In the genomic region with DNA sequence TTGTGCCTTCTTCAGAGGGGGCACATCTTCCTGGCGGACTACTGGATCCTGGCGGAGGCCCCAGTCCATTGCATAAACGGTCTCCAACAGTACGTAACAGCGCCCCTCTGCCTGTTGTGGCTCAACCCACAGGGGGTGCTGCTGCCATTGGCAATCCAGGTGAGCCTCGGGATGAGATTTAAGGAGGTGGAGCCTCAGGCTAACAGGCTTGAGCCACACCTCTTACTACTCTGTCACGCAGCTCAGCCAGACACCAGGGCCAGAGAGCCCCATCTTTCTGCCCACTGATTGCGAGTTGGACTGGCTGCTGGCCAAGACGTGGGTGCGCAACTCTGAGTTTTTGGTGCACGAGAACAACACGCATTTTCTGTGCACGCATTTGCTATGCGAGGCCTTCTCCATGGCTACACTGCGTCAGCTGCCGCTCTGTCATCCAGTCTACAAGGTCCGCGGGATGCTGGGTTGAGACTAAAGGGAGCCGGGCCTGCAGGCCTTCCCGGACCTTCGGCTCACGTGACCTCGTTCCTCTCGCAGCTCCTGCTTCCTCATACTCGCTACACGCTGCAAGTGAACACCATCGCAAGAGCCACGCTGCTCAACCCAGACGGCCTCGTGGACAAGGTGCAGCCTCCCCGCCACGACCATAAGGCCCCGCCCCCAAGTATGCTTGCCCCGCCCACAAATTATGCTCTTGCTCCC, we compare ENCODE assay signal across 9 mouse cellular contexts. TPM values are rescaled to one million over a fixed set of nuclear protein-coding genes. Genes with fewer than 3 reads are reported as not detected.
DNase-seq lines count a peak whose midpoint lies in the region; ATAC-seq and TF ChIP-seq lines count a peak whose summit lies in the region.
"Had no signal": no experiment of that assay in that cellular context is flagged by ENCODE, and none has a peak within 500 bp of the region (broad histone marks: within the 10 kb centered on the region; RNA-seq: fewer than 3 reads in every experiment).

No protein-coding gene starts in this region.

- peaks cover 32% of the 10 kb centered on the region for H3K27me3 ChIP-seq in heart, embryonic 10.5 days (ENCODE audit: insufficient read depth, poor library complexity, severe bottlenecking)
- H3K27me3 ChIP-seq in kidney, embryonic 14.5 days (ENCODE audit: control insufficient read depth, insufficient read depth, low read length), result peaks cover 3% of the 10 kb centered on the region; the same call in 1 of the 2 replicates
- H3K27me3 ChIP-seq in limb, embryonic 14.5 days (ENCODE audit: control insufficient read depth, insufficient read depth, low read length), result no peaks in the 10 kb centered on the region
- H3K27me3 ChIP-seq in midbrain, embryonic 14.5 days (ENCODE audit: control insufficient read depth, insufficient read depth, low read length), result no peaks in the 10 kb centered on the region
- H3K27me3 ChIP-seq: Patski had no signal

- H3K4me3 ChIP-seq in heart, embryonic 10.5 days, result peak overlapping the region; percentile 64
- peak overlapping the region; percentile 49 for H3K4me3 ChIP-seq in kidney, embryonic 14.5 days (ENCODE audit: low read length)
- H3K4me3 ChIP-seq in limb, embryonic 14.5 days (replicated peaks; ENCODE audit: low read length), result peak overlapping the region; percentile 49
- H3K4me3 ChIP-seq in midbrain, embryonic 14.5 days (replicated peaks; ENCODE audit: low read depth, low read length), result peak overlapping the region; percentile 39

- H3K36me3 ChIP-seq in heart, embryonic 10.5 days, result no peaks in the 10 kb centered on the region
- no peaks in the 10 kb centered on the region for H3K36me3 ChIP-seq in kidney, embryonic 14.5 days (ENCODE audit: control insufficient read depth, insufficient read depth, low read length)
- H3K36me3 ChIP-seq in limb, embryonic 14.5 days (ENCODE audit: control insufficient read depth, insufficient read depth, low read length), result no peaks in the 10 kb centered on the region
- no peaks in the 10 kb centered on the region for H3K36me3 ChIP-seq in midbrain, embryonic 14.5 days (ENCODE audit: control insufficient read depth, insufficient read depth, low read length)

- no peak for TF ChIP-seq POLR2A in limb, embryonic 14.5 days (IDR thresholded peaks at IDR 0.05; ENCODE audit: borderline replicate concordance, extremely low read depth, insufficient read depth, insufficient read length)

- peak; percentile 59 for DNase-seq in ovary, postnatal 36 days (ENCODE audit: low spot score)
- DNase-seq in ovary, postnatal 10 days (ENCODE audit: low spot score), result no peak
- DNase-seq in embryo, embryonic 10 days (ENCODE audit: low spot score), result peak; percentile 65
- DNase-seq in heart, embryonic 10.5 days (ENCODE audit: low spot score), result no peak
- DNase-seq in limb, embryonic 14.5 days (ENCODE audit: low spot score), result peak; percentile 52
- DNase-seq in midbrain, embryonic 14.5 days, result peak; percentile 71
- DNase-seq in telencephalon, adult 2 months (ENCODE audit: low read depth, low spot score), result peak; percentile 77

- no peaks in the 10 kb centered on the region for H3K9me3 ChIP-seq in heart, embryonic 10.5 days
- H3K9me3 ChIP-seq in kidney, embryonic 14.5 days (ENCODE audit: control insufficient read depth, low read length), result no peaks in the 10 kb centered on the region
- no peaks in the 10 kb centered on the region for H3K9me3 ChIP-seq in limb, embryonic 14.5 days (ENCODE audit: control insufficient read depth, low read length)
- no peaks in the 10 kb centered on the region for H3K9me3 ChIP-seq in midbrain, embryonic 14.5 days (ENCODE audit: control insufficient read depth, low read length)

- peak; percentile 76 for ATAC-seq in kidney, embryonic 14.5 days (ENCODE audit: low FRiP score, low TSS enrichment)
- peak; percentile 82 for ATAC-seq in limb, embryonic 14.5 days (ENCODE audit: low FRiP score, low read depth)
- ATAC-seq in midbrain, embryonic 14.5 days (ENCODE audit: low FRiP score, low TSS enrichment), result peak; percentile 34; the same call in 1 of the 2 replicates
- ATAC-seq: Patski had no signal

- H3K27ac ChIP-seq in heart, embryonic 10.5 days, result peak overlapping the region; percentile 57; the same call in 1 of the 2 replicates
- no peak overlapping the region for H3K27ac ChIP-seq in kidney, embryonic 14.5 days (ENCODE audit: low read depth, low read length)
- H3K27ac ChIP-seq in limb, embryonic 14.5 days (replicated peaks; ENCODE audit: low read depth, low read length), result 0 out of 2 replicates have a peak overlapping the region, but pooled peaks have one; percentile 38
- no peak overlapping the region; the same call in 1 of the 2 replicates for H3K27ac ChIP-seq in midbrain, embryonic 14.5 days (replicated peaks; ENCODE audit: low read depth, low read length)

- WGBS in heart, embryonic 10.5 days, result 2% methylated on average over 34 of the region's 34 CpGs
- 2% methylated on average over 34 of the region's 34 CpGs for WGBS in kidney, embryonic 14.5 days
- WGBS in limb, embryonic 14.5 days, result under 1% methylated on average over 34 of the region's 34 CpGs
- WGBS in midbrain, embryonic 14.5 days, result 1% methylated on average over 34 of the region's 34 CpGs

- peak overlapping the region; percentile 38; the same call in 1 of the 2 replicates for H3K9ac ChIP-seq in kidney, embryonic 14.5 days (ENCODE audit: low read depth, low read length)
- H3K9ac ChIP-seq in limb, embryonic 14.5 days (ENCODE audit: low read depth, low read length, severe bottlenecking), result peak overlapping the region; percentile 55
- peak overlapping the region; percentile 36 for H3K9ac ChIP-seq in midbrain, embryonic 14.5 days (replicated peaks; ENCODE audit: low read length)

- H3K4me1 ChIP-seq in heart, embryonic 10.5 days, result peaks cover 13% of the 10 kb centered on the region
- 0 out of 2 replicates have a peak, but pooled peaks cover 5% of the 10 kb centered on the region for H3K4me1 ChIP-seq in kidney, embryonic 14.5 days (ENCODE audit: control insufficient read depth, insufficient read depth, low read length)
- peaks cover 13% of the 10 kb centered on the region for H3K4me1 ChIP-seq in limb, embryonic 14.5 days (ENCODE audit: control insufficient read depth, insufficient read depth, low read length)
- H3K4me1 ChIP-seq in midbrain, embryonic 14.5 days (ENCODE audit: control insufficient read depth, insufficient read depth, low read length), result peaks cover 4% of the 10 kb centered on the region; the same call in 1 of the 2 replicates

- peak overlapping the region; percentile 84 for H3K4me2 ChIP-seq in kidney, embryonic 14.5 days (replicated peaks; ENCODE audit: low read depth, low read length)
- peak overlapping the region; percentile 78 for H3K4me2 ChIP-seq in limb, embryonic 14.5 days (replicated peaks; ENCODE audit: low read depth, low read length, severe bottlenecking)
- H3K4me2 ChIP-seq in midbrain, embryonic 14.5 days (ENCODE audit: low read length), result peak overlapping the region; percentile 65

RNA-seq across cellular contexts. Expression of a gene that starts 8.4 kb away (rescaled TPM):
- polyA plus RNA-seq in heart, embryonic 10.5 days (2016; fragmentation: Nextera tagmentation; extraction: Ambion mirVana), result 0.16 and 0.25 TPM in 2 replicates
- polyA plus RNA-seq in kidney, embryonic 14.5 days (2014; fragmentation: Nextera tagmentation; extraction: Ambion mirVana), result 0.54 and 1.1 TPM in 2 replicates
- 1.6 TPM in 2 replicates for polyA plus RNA-seq in limb, embryonic 14.5 days (2012; rRNA removed)
- 1.6 and 2.2 TPM in 2 replicates for polyA plus RNA-seq in limb, embryonic 14.5 days (2014; fragmentation: Nextera tagmentation; extraction: Ambion mirVana)
- polyA plus RNA-seq in midbrain, embryonic 14.5 days (2014; fragmentation: Nextera tagmentation; extraction: Ambion mirVana), result 2.8 and 3.2 TPM in 2 replicates

RNA-seq across cellular contexts. Expression of a gene that starts 11.7 kb away (rescaled TPM):
- 0.16 and 0.17 TPM in 2 replicates for polyA plus RNA-seq in heart, embryonic 10.5 days (2016; fragmentation: Nextera tagmentation; extraction: Ambion mirVana)
- polyA plus RNA-seq in kidney, embryonic 14.5 days (2014; fragmentation: Nextera tagmentation; extraction: Ambion mirVana), result 0.11 and 0.43 TPM in 2 replicates
- 1.1 and 1.4 TPM in 2 replicates for polyA plus RNA-seq in limb, embryonic 14.5 days (2012; rRNA removed)
- 0.41 and 0.77 TPM in 2 replicates for polyA plus RNA-seq in limb, embryonic 14.5 days (2014; fragmentation: Nextera tagmentation; extraction: Ambion mirVana)
- polyA plus RNA-seq in midbrain, embryonic 14.5 days (2014; fragmentation: Nextera tagmentation; extraction: Ambion mirVana), result 0.22 and 0.23 TPM in 2 replicates

RNA-seq across cellular contexts. Expression of a gene that starts 13.9 kb away (rescaled TPM):
- 0.60 and 0.63 TPM in 2 replicates for polyA plus RNA-seq in heart, embryonic 10.5 days (2016; fragmentation: Nextera tagmentation; extraction: Ambion mirVana)
- 0.23 and 0.41 TPM in 2 replicates for polyA plus RNA-seq in kidney, embryonic 14.5 days (2014; fragmentation: Nextera tagmentation; extraction: Ambion mirVana)
- polyA plus RNA-seq in limb, embryonic 14.5 days (2012; rRNA removed), result 1.1 and 1.4 TPM in 2 replicates
- polyA plus RNA-seq in limb, embryonic 14.5 days (2014; fragmentation: Nextera tagmentation; extraction: Ambion mirVana), result 0.30 and 0.77 TPM in 2 replicates
- 0.26 and 0.78 TPM in 2 replicates for polyA plus RNA-seq in midbrain, embryonic 14.5 days (2014; fragmentation: Nextera tagmentation; extraction: Ambion mirVana)

RNA-seq across cellular contexts. Expression of a gene that starts 22.7 kb away (rescaled TPM):
- polyA plus RNA-seq in heart, embryonic 10.5 days (2016; fragmentation: Nextera tagmentation; extraction: Ambion mirVana), result not detected in 2 replicates
- polyA plus RNA-seq in kidney, embryonic 14.5 days (2014; fragmentation: Nextera tagmentation; extraction: Ambion mirVana), result 0.23 and 0.28 TPM in 2 replicates
- 0.24 and 0.26 TPM in 2 replicates for polyA plus RNA-seq in limb, embryonic 14.5 days (2012; rRNA removed)
- 0.26 and 0.83 TPM in 2 replicates for polyA plus RNA-seq in limb, embryonic 14.5 days (2014; fragmentation: Nextera tagmentation; extraction: Ambion mirVana)
- polyA plus RNA-seq in midbrain, embryonic 14.5 days (2014; fragmentation: Nextera tagmentation; extraction: Ambion mirVana), result 0.08 and 0.22 TPM in 2 replicates
- polyA plus RNA-seq: Patski had no signal

RNA-seq across cellular contexts. Expression of a gene that starts 39.1 kb away (rescaled TPM):
- 8.0 and 8.8 TPM in 2 replicates for polyA plus RNA-seq in heart, embryonic 10.5 days (2016; fragmentation: Nextera tagmentation; extraction: Ambion mirVana)
- 6.1 and 8.9 TPM in 2 replicates for polyA plus RNA-seq in kidney, embryonic 14.5 days (2014; fragmentation: Nextera tagmentation; extraction: Ambion mirVana)
- polyA plus RNA-seq in limb, embryonic 14.5 days (2012; rRNA removed), result 19.3 and 25.4 TPM in 2 replicates
- 16.0 and 22.5 TPM in 2 replicates for polyA plus RNA-seq in limb, embryonic 14.5 days (2014; fragmentation: Nextera tagmentation; extraction: Ambion mirVana)
- 9.3 and 13.1 TPM in 2 replicates for polyA plus RNA-seq in midbrain, embryonic 14.5 days (2014; fragmentation: Nextera tagmentation; extraction: Ambion mirVana)

Comparison
In these comparisons a context has a peak if more than half of its experiments do, and no peak if none do; other contexts are left out.
1. DNase-seq: peak in ovary, postnatal 36 days (single experiment), embryo, embryonic 10 days (single experiment), limb, embryonic 14.5 days (single experiment), midbrain, embryonic 14.5 days (single experiment) and telencephalon, adult 2 months (single experiment); none in ovary, postnatal 10 days (single experiment) and heart, embryonic 10.5 days (single experiment).
2. H3K27ac ChIP-seq: peak in heart, embryonic 10.5 days (single experiment) and limb, embryonic 14.5 days (single experiment); none in kidney, embryonic 14.5 days (single experiment) and midbrain, embryonic 14.5 days (single experiment).
3. Peak in every context shown above with its lines, with median percentiles within 50 percentile points of each other: H3K4me3 ChIP-seq, ATAC-seq, H3K4me2 ChIP-seq and H3K9ac ChIP-seq.